Mouse (Mus musculus): ENCODE results near the gene Phospho1. TPM values are rescaled to one million over a fixed set of nuclear protein-coding genes. Genes with fewer than 3 reads are reported as not detected.

Gene Phospho1
- polyA plus RNA-seq, 2 experiments = 5.7 to 22.0 TPM

DNA sequence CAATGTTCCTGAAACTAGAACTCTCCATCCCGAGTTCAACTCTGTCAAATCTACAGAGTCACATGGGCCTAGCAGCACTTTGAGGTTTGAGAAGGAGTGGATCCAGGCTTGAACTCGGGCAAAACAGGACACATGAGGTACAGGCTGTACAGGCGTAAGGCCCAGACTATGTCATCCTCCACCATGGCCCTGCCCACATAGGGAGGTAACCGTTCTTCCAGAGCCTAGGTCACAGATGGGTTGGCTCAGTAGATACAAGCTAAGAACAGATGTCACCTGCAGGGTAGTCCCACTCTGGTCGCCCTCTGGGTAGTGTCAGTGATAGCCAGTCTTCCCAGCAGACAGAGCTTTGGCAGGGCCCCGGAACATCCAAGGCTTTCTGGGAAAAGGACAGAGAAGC, 37.8 kb upstream of the Phospho1 start:
- 70% methylated on average over 6 of the region's 6 CpGs for WGBS (ENCODE audit: insufficient replicate concordance)
- TF ChIP-seq CTCF (IDR thresholded peaks at IDR 0.05; ENCODE audit: low read depth) (no peak), EP300 (IDR thresholded peaks at IDR 0.05; ENCODE audit: low read depth) (no peak)
- Histone ChIP-seq H3K36me3 (replicated peaks; ENCODE audit: control insufficient read depth, insufficient read depth, low read depth) (no peaks in the 10 kb centered on the region), H3K27ac (no peak overlapping the region), H3K9me3 (ENCODE audit: control insufficient read depth, low read length) (no peaks in the 10 kb centered on the region), H3K4me1 (replicated peaks; ENCODE audit: control insufficient read depth in 2 of 2, insufficient read depth in 2 of 2, low read length in 1 of 2) (peaks cover 0 to 5% of the 10 kb centered on the region in 2 experiments; a peak in 2 of 4 replicates), H3K27me3 (ENCODE audit: control insufficient read depth, insufficient read depth, low read length) (no peaks in the 10 kb centered on the region), H3K4me2 (ENCODE audit: low read depth) (no peak overlapping the region), H3K4me3 (ENCODE audit: insufficient read depth in 1 of 2, low read depth in 2 of 2, low read length in 2 of 2) (no peak overlapping the region), H3K9ac (replicated peaks) (no peak overlapping the region)
- ATAC-seq (ENCODE audit: insufficient read depth) (peak; percentile 56; the same call in 1 of the 2 replicates), DNase-seq (ENCODE audit: low read depth in 3 of 3, low spot score in 3 of 3) (no peak)

DNA sequence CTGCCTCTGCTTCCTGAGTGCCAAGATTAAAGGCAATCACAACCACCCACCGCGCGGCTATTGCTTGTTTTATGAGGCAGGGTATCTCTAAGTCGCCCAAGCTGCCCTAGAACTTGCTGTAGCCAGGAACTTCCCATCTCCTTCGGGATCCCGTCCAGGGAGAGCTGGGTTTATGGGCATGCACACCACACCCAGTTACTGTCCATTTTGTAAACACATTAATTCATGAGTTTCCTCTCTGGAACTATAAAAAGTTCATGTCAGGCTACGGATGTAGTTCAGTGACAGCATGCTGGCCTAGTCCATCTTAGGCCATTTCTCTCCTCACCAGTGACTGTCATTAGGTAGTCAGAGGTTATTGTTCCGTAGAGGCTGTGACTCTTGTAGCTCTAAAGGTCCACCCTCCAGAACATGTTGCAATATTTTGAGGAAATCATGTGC, 34.8 kb upstream of the Phospho1 start:
- TF ChIP-seq EP300 (IDR thresholded peaks at IDR 0.05; ENCODE audit: low read depth) (no peak), CTCF (IDR thresholded peaks at IDR 0.05; ENCODE audit: low read depth) (no peak)
- H3K9me3 ChIP-seq (ENCODE audit: control insufficient read depth, low read length) = no peaks in the 10 kb centered on the region
- no peak overlapping the region for H3K4me3 ChIP-seq (ENCODE audit: insufficient read depth in 1 of 2, low read depth in 2 of 2, low read length in 2 of 2)
- no peak for DNase-seq (ENCODE audit: low read depth in 3 of 3, low spot score in 3 of 3)
- H3K27me3 ChIP-seq (ENCODE audit: control insufficient read depth, insufficient read depth, low read length) = no peaks in the 10 kb centered on the region
- ATAC-seq (ENCODE audit: insufficient read depth) = no peak
- H3K4me1 ChIP-seq (replicated peaks; ENCODE audit: control insufficient read depth in 2 of 2, insufficient read depth in 2 of 2, low read length in 1 of 2) = peaks cover 16 to 28% of the 10 kb centered on the region in 2 experiments
- 64% methylated on average over 8 of the region's 8 CpGs for WGBS (ENCODE audit: insufficient replicate concordance)
- no peak overlapping the region for H3K27ac ChIP-seq
- H3K9ac ChIP-seq (replicated peaks) = no peak overlapping the region
- H3K36me3 ChIP-seq (replicated peaks; ENCODE audit: control insufficient read depth, insufficient read depth, low read depth) = no peaks in the 10 kb centered on the region
- no peak overlapping the region for H3K4me2 ChIP-seq (ENCODE audit: low read depth)

DNA sequence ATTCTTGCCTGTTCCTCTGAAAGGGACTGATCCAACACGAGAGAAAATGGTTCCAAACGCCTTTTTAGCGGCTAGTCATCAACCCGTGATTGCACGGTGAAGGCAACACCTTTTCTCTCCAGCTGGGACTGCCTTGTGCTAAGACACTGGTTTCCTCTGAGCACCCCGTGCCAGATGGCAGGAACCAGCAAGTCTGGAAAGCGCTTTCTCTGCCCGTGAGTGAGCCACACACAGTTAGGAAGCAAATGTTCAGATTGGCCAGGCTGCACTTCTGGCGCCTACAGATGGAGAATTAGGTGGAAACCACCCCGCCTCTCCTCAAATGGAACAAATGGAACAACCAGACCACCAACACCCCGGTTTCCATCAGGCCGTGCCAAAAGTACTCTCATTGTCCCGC, 32.5 kb upstream of the Phospho1 start:
- Histone ChIP-seq H3K4me1 (replicated peaks; ENCODE audit: control insufficient read depth in 2 of 2, insufficient read depth in 2 of 2, low read length in 1 of 2) (peaks cover 19 to 27% of the 10 kb centered on the region in 2 experiments), H3K4me2 (ENCODE audit: low read depth) (no peak overlapping the region), H3K36me3 (replicated peaks; ENCODE audit: control insufficient read depth, insufficient read depth, low read depth) (no peaks in the 10 kb centered on the region), H3K9me3 (ENCODE audit: control insufficient read depth, low read length) (no peaks in the 10 kb centered on the region), H3K4me3 (ENCODE audit: insufficient read depth in 1 of 2, low read depth in 2 of 2, low read length in 2 of 2) (no peak overlapping the region), H3K27me3 (ENCODE audit: control insufficient read depth, insufficient read depth, low read length) (peaks cover 20% of the 10 kb centered on the region), H3K9ac (replicated peaks) (no peak overlapping the region), H3K27ac (no peak overlapping the region)
- ATAC-seq (ENCODE audit: insufficient read depth) (no peak), DNase-seq (ENCODE audit: low read depth in 3 of 3, low spot score in 3 of 3) (no peak)
- 81% methylated on average over 13 of the region's 13 CpGs for WGBS (ENCODE audit: insufficient replicate concordance)
- TF ChIP-seq CTCF (IDR thresholded peaks at IDR 0.05; ENCODE audit: low read depth) (no peak), EP300 (IDR thresholded peaks at IDR 0.05; ENCODE audit: low read depth) (no peak)

DNA sequence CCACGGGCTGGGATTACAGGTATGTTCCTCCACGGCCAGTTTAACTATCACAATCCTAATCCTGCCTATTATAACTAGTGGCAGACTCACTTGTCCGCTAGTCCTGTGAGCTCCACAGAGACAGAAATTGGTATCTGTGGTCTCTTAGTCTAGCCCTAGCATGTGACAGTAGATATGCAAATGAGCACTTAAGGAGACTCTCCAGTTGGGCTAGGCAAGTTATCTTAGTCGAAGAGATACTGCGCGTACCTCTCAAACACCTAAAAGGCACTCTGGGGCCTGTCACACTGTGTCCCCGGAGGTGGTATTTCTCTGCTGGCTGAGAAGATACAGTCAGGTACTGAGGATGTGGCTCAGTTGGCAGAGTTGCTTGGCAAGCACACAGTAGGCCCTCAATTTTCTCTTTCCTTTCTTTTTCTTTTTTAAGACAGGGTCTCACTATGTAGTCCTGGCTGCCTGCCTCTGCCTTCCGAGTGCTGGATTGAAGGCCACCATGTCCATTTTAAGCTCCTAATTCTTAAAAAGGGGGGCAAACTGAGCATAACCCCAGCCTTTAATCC, 31.3 kb upstream of the Phospho1 start:
- DNase-seq (ENCODE audit: low read depth in 3 of 3, low spot score in 3 of 3) (peak; percentile 50 to 67 (median 59)), ATAC-seq (ENCODE audit: insufficient read depth) (peak; percentile 88)
- Histone ChIP-seq H3K27me3 (ENCODE audit: control insufficient read depth, insufficient read depth, low read length) (peaks cover 30% of the 10 kb centered on the region), H3K4me2 (ENCODE audit: low read depth) (peak overlapping the region; percentile 52), H3K4me3 (ENCODE audit: insufficient read depth in 1 of 2, low read depth in 2 of 2, low read length in 2 of 2) (peak overlapping the region in 1 of 2 experiments; percentile 16; a peak in 1 of 4 replicates), H3K36me3 (replicated peaks; ENCODE audit: control insufficient read depth, insufficient read depth, low read depth) (no peaks in the 10 kb centered on the region), H3K27ac (peak overlapping the region; percentile 69), H3K9me3 (ENCODE audit: control insufficient read depth, low read length) (no peaks in the 10 kb centered on the region), H3K9ac (replicated peaks) (peak overlapping the region; percentile 61), H3K4me1 (replicated peaks; ENCODE audit: control insufficient read depth in 2 of 2, insufficient read depth in 2 of 2, low read length in 1 of 2) (peaks cover 19 to 27% of the 10 kb centered on the region in 2 experiments)
- TF ChIP-seq EP300 (IDR thresholded peaks at IDR 0.05; ENCODE audit: low read depth) (peak; percentile 20; the same call in 1 of the 2 replicates), CTCF (IDR thresholded peaks at IDR 0.05; ENCODE audit: low read depth) (no peak)
- 36% methylated on average over 8 of the region's 8 CpGs for WGBS (ENCODE audit: insufficient replicate concordance)

DNA sequence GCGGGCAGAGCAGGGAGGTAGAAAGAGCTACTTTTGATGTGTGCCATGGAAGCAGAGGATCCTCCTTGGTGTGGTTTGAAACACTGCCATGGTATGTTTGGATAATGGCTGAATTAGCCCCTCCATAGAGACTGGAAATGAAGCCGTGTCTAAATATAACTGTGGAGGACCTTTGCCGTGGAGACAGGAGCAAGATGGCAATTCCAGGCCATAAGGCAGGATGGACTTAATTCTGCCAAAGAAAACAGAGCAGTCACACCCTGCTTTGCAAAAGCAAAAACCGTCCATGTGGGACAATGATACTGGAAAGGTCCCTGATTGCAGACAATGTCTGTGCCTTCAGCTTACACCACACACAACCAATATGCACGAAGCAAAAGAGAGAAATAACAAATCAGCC, 30.1 kb upstream of the Phospho1 start:
- no peak overlapping the region for H3K9ac ChIP-seq (replicated peaks)
- TF ChIP-seq EP300 (IDR thresholded peaks at IDR 0.05; ENCODE audit: low read depth) (no peak), CTCF (IDR thresholded peaks at IDR 0.05; ENCODE audit: low read depth) (no peak)
- H3K4me2 ChIP-seq (ENCODE audit: low read depth) = no peak overlapping the region
- 64% methylated on average over 5 of the region's 5 CpGs for WGBS (ENCODE audit: insufficient replicate concordance)
- DNase-seq (ENCODE audit: low read depth in 3 of 3, low spot score in 3 of 3) (no peak), ATAC-seq (ENCODE audit: insufficient read depth) (no peak)
- no peaks in the 10 kb centered on the region for H3K9me3 ChIP-seq (ENCODE audit: control insufficient read depth, low read length)
- peaks cover 37% of the 10 kb centered on the region for H3K27me3 ChIP-seq (ENCODE audit: control insufficient read depth, insufficient read depth, low read length)
- H3K27ac ChIP-seq = no peak overlapping the region
- no peaks in the 10 kb centered on the region for H3K36me3 ChIP-seq (replicated peaks; ENCODE audit: control insufficient read depth, insufficient read depth, low read depth)
- H3K4me3 ChIP-seq (ENCODE audit: insufficient read depth in 1 of 2, low read depth in 2 of 2, low read length in 2 of 2) = no peak overlapping the region
- peaks cover 19 to 27% of the 10 kb centered on the region in 2 experiments for H3K4me1 ChIP-seq (replicated peaks; ENCODE audit: control insufficient read depth in 2 of 2, insufficient read depth in 2 of 2, low read length in 1 of 2)

Data from liver, embryonic 14.5 days (tissue).